Mouse (Mus musculus): Measurements from ENCODE around the gene Atxn2. TPM values are rescaled to one million over a fixed set of nuclear protein-coding genes. Genes with fewer than 3 reads are reported as not detected.

Atxn2 gene
- polyA plus RNA-seq, 1 experiment: 174 TPM

DNA sequence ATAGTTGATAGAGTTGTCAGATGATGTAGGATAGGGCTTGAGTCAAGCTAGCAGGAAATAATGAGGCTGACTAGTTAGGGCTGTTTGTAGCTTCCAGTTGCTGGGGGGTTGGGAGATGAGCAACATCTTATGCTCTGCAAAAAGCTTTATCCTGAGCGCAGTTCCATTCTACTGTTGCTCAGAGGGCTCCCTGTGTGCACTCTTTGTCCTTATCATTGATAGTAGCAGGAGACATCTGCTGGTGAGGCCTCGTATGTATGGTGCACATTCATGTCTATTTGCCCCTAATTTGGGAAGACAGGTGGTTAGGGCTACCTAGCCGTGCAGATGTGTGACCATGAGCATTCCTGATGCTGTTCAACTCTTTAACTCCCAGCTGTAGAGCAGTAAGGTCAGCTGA is 60.5 kb downstream of the Atxn2 start:
- Histone ChIP-seq H3K27ac (ENCODE audit: insufficient read depth, low read length) (no peak overlapping the region), H3K4me1 (ENCODE audit: control insufficient read depth, insufficient read depth, low read length) (peaks cover 6% of the 10 kb centered on the region; the same call in 1 of the 2 replicates), H3K4me3 (ENCODE audit: insufficient read depth, low read length) (no peak overlapping the region)
- TF ChIP-seq POLR2A (IDR thresholded peaks at IDR 0.05; ENCODE audit: low read depth, low read length): no peak
- no peak for TF ChIP-seq CTCF (IDR thresholded peaks at IDR 0.05; ENCODE audit: borderline replicate concordance, insufficient read depth, low read length)

DNA sequence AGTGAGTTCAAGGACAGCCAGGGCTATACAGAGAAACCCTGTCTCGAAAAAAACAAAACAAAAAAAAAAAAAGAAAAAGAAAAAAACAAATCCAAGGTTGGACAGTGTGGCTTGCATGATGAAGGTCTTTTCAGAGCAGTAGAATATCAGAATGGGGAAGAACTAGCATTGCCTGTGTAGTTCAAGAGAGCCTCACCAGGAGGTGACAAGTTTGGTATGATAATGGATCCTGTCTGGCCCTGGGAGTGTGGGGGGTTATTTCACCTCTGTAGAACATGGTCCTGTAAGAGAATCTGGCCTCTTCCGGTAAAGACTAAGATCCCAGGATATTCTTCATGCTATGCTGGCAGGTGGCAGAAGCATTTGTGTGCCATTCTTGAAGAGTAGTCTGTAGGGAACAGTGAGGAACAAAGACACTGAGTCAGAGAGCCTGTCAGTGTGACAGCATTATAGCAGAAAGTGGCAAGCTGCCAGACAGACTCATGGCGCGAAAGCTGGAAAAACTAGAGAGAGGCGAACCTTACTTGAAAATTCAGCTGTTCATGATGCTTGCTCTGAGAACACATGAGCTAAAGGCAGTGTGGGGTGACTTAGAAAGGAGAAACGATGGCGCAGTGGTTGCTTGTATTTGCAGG is 67.5 kb downstream of the Atxn2 start:
- H3K4me3 ChIP-seq (ENCODE audit: insufficient read depth, low read length): no peak overlapping the region
- H3K4me1 ChIP-seq (ENCODE audit: control insufficient read depth, insufficient read depth, low read length): 0 out of 2 replicates have a peak, but pooled peaks cover under 1% of the 10 kb centered on the region
- TF ChIP-seq POLR2A (IDR thresholded peaks at IDR 0.05; ENCODE audit: low read depth, low read length) (no peak), CTCF (IDR thresholded peaks at IDR 0.05; ENCODE audit: borderline replicate concordance, insufficient read depth, low read length) (no peak)
- no peak overlapping the region for H3K27ac ChIP-seq (ENCODE audit: insufficient read depth, low read length)

DNA sequence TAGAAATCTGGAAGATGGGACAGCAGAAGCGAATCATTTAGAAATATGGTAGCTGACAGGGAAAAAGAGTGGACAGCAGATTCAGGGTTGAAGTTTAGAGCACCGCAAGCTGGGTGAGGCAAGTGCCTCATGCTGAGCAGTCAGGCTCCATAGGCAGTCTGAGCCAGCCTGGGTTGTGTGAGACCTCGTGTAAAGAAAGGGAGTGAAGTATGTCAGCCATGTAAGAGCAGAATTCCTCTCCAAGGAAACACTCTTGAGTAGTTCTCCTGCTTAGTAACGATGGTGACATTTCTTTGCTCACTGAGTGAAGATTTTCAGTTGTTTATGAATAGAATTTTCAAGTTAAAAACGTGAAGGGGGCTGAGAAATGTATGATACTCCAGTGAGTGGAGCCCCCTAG is 69.0 kb downstream of the Atxn2 start:
- H3K4me1 ChIP-seq (ENCODE audit: control insufficient read depth, insufficient read depth, low read length): peaks cover 6% of the 10 kb centered on the region; the same call in 1 of the 2 replicates
- H3K27ac ChIP-seq (ENCODE audit: insufficient read depth, low read length): no peak overlapping the region
- TF ChIP-seq CTCF (IDR thresholded peaks at IDR 0.05; ENCODE audit: borderline replicate concordance, insufficient read depth, low read length) (no peak), POLR2A (IDR thresholded peaks at IDR 0.05; ENCODE audit: low read depth, low read length) (no peak)
- H3K4me3 ChIP-seq (ENCODE audit: insufficient read depth, low read length): no peak overlapping the region

DNA sequence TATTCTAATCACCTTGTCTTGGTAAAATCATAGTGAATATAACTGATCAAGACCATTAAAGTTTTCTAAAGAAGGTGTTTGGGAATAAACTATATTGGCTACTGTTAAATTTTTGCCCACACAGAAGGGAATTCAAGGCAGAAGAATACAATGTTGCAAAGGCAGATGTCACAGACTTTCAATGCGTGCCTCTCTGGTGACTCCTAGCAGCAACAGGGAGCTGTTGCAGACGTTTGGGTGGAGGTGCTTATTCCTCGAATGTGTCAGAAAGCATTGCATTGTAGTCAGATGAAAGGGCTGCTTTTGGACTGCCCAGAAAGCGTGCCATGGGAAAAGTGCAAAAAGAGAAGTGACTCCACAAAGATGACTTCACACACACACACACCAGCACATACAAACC is 71.3 kb downstream of the Atxn2 start:
- no peak for TF ChIP-seq POLR2A (IDR thresholded peaks at IDR 0.05; ENCODE audit: low read depth, low read length)
- no peak for TF ChIP-seq CTCF (IDR thresholded peaks at IDR 0.05; ENCODE audit: borderline replicate concordance, insufficient read depth, low read length)
- no peak overlapping the region for H3K4me3 ChIP-seq (ENCODE audit: insufficient read depth, low read length)

DNA sequence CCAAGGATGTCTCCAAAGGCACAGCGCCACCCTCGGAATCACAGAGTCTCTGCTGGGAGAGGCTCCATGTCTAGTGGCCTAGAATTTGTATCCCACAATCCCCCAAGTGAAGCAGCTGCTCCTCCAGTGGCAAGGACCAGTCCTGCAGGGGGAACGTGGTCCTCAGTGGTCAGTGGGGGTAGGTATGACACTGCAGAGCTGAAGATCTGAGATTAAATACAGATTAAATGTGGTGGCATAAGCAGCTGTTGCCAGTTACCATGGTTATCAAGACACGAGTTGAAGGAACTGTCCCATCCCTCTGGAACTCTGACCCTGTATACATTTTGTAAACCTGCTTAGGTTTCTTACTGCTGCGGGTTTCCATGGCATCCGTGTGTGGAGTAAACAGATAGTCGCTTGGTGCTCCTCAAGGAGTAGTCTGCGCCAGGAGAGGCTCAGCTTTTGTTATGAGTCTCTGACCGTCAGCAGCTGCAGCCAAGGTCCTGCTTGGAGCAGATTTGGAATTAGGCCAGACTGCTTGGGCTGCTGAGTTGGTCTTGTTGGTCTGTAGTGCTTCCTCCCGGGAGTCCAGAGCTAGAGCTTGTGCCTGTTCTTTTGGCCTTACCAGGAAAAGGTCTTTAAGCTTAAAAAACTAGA is 72.8 kb downstream of the Atxn2 start:
- Histone ChIP-seq H3K4me1 (ENCODE audit: control insufficient read depth, insufficient read depth, low read length) (peaks cover 6% of the 10 kb centered on the region; the same call in 1 of the 2 replicates), H3K4me3 (ENCODE audit: insufficient read depth, low read length) (no peak overlapping the region), H3K27ac (ENCODE audit: insufficient read depth, low read length) (no peak overlapping the region)
- TF ChIP-seq POLR2A (IDR thresholded peaks at IDR 0.05; ENCODE audit: low read depth, low read length) (no peak), CTCF (IDR thresholded peaks at IDR 0.05; ENCODE audit: borderline replicate concordance, insufficient read depth, low read length) (0 out of 2 replicates have a peak, but pooled peaks have one; percentile 2)

More for the DNA sequence above, 71.3 kb downstream of the Atxn2 start:
- peaks cover 6% of the 10 kb centered on the region; the same call in 1 of the 2 replicates for H3K4me1 ChIP-seq (ENCODE audit: control insufficient read depth, insufficient read depth, low read length)
- H3K27ac ChIP-seq (ENCODE audit: insufficient read depth, low read length): no peak overlapping the region

DNA sequence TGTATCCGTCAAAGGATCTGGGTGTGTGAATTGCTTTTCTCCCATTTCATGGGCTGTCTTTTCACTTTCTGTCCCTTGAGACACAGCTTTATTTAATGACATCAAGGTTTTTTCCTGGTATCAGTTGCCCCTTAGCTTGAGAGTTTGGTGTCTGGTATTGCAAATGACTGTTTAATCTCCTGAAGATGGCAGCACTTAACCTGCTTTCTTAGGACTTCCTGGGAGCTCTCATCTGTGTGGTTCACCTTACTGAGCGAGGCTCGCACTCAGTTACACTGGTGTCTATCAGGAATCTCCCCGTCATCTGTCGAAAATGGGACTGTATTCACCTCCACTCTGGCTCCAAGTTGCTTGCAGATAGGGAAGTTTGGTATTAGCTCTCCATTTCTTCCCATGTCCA is 79.9 kb downstream of the Atxn2 start:
- H3K27ac ChIP-seq (ENCODE audit: insufficient read depth, low read length): no peak overlapping the region
- H3K4me1 ChIP-seq (ENCODE audit: control insufficient read depth, insufficient read depth, low read length): no peaks in the 10 kb centered on the region
- TF ChIP-seq POLR2A (IDR thresholded peaks at IDR 0.05; ENCODE audit: low read depth, low read length): no peak
- no peak for TF ChIP-seq CTCF (IDR thresholded peaks at IDR 0.05; ENCODE audit: borderline replicate concordance, insufficient read depth, low read length)
- no peak overlapping the region for H3K4me3 ChIP-seq (ENCODE audit: insufficient read depth, low read length)

DNA sequence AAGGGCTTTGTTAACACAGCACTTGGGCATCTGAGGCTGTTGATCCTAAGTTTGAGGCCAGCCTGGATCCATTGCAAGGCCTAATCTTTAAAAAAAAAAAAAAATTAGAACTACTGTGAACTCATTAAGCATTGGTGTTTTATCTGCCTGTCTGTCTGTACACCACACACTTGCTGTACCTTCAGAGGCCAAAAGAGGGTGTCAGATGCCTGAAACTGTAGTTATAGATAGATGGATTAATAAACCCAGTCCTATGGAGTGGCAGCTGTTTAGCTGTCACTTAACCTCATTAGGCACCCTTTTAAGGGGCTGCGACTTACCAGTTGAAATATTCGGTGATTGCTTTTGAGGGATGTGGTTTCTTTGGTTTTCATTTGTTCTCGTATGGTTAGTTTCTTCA is 84.7 kb downstream of the Atxn2 start:
- H3K4me1 ChIP-seq (ENCODE audit: control insufficient read depth, insufficient read depth, low read length): no peaks in the 10 kb centered on the region
- H3K4me3 ChIP-seq (ENCODE audit: insufficient read depth, low read length): no peak overlapping the region
- TF ChIP-seq CTCF (IDR thresholded peaks at IDR 0.05; ENCODE audit: borderline replicate concordance, insufficient read depth, low read length) (no peak), POLR2A (IDR thresholded peaks at IDR 0.05; ENCODE audit: low read depth, low read length) (no peak)
- no peak overlapping the region for H3K27ac ChIP-seq (ENCODE audit: insufficient read depth, low read length)

DNA sequence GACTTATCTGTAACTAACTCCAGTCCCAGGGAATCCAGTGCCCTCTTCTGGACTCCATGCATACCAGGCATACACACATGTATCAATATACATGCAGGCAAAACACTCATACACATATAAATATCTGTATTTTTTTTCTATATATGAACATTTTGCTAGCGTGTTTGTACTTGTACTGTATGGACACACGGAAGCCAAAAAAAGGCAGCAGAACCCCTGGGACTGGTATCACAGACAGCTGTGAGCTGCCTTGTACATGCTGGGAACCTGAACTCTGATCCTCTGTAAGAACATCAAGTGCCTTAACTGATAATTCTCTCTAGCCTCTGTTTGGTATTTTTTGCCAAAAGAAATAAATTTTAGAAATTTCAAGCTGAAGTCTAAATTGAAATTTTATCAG is 87.3 kb downstream of the Atxn2 start:
- TF ChIP-seq POLR2A (IDR thresholded peaks at IDR 0.05; ENCODE audit: low read depth, low read length): no peak
- no peak for TF ChIP-seq CTCF (IDR thresholded peaks at IDR 0.05; ENCODE audit: borderline replicate concordance, insufficient read depth, low read length)
- H3K4me1 ChIP-seq (ENCODE audit: control insufficient read depth, insufficient read depth, low read length): no peaks in the 10 kb centered on the region
- no peak overlapping the region for H3K27ac ChIP-seq (ENCODE audit: insufficient read depth, low read length)
- H3K4me3 ChIP-seq (ENCODE audit: insufficient read depth, low read length): no peak overlapping the region

DNA sequence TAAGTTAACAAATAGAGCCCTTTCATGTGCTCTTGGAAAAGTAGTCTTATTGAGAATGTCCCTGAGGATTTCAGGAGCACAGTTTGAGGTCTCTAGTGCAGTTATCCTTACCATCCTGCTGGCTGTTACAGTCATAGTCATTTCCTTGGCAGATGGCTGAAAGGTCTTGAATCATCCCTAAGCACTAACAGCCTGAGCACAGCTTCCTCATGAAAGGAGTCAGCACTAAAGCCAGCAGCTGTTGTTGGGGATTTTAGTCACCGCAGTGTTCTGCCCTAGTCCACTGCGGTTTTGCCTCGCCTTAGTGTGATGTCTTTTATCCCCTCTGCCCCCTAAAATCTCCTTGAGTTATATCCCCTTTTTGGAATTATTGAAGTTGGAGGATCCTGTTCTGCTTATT is 96.0 kb downstream of the Atxn2 start:
- Histone ChIP-seq H3K4me1 (ENCODE audit: control insufficient read depth, insufficient read depth, low read length) (peaks cover 2% of the 10 kb centered on the region; the same call in 1 of the 2 replicates), H3K4me3 (ENCODE audit: insufficient read depth, low read length) (no peak overlapping the region), H3K27ac (ENCODE audit: insufficient read depth, low read length) (peak overlapping the region; percentile 15; the same call in 1 of the 2 replicates)
- TF ChIP-seq CTCF (IDR thresholded peaks at IDR 0.05; ENCODE audit: borderline replicate concordance, insufficient read depth, low read length) (no peak), POLR2A (IDR thresholded peaks at IDR 0.05; ENCODE audit: low read depth, low read length) (no peak)

DNA sequence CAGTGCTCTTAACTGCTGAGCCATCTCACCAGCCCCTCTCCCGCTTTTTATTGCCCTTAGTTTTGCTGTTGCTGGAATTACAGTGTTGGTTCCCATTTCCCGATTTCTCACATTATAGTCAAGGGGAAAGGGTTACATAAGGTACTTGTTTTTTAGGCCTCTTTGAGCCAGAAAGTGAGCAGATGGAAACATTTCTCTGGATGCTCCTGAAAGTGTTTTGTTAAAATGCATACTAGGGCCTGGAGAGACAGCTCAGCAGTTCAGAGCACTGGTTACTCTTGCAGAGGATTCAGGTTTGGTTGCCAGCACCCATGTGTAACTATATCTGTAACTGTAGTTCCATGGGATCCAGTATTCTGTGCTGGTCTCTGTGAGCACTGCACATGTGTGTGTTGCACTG is 97.1 kb downstream of the Atxn2 start:
- Histone ChIP-seq H3K4me1 (ENCODE audit: control insufficient read depth, insufficient read depth, low read length) (peaks cover 2% of the 10 kb centered on the region; the same call in 1 of the 2 replicates), H3K4me3 (ENCODE audit: insufficient read depth, low read length) (no peak overlapping the region)
- no peak for TF ChIP-seq CTCF (IDR thresholded peaks at IDR 0.05; ENCODE audit: borderline replicate concordance, insufficient read depth, low read length)
- no peak for TF ChIP-seq POLR2A (IDR thresholded peaks at IDR 0.05; ENCODE audit: low read depth, low read length)

More for the DNA sequence above, 97.1 kb downstream of the Atxn2 start:
- H3K27ac ChIP-seq (ENCODE audit: insufficient read depth, low read length): no peak overlapping the region

All from embryonic fibroblast, embryonic 13.5 days (primary cell).